Mouse (Mus musculus) megakaryocyte, embryonic 14.5 days (primary cell): ENCODE data around the gene Scn2a.

Experiments used
- FLI1 ChIP-seq: IDR thresholded peaks from 2 replicates; pipeline ENCODE4 v1.6.1; 2012; ENCODE audit warnings: low read length, inconsistent platforms, mixed read lengths
- GATA1 ChIP-seq: IDR thresholded peaks from 3 replicates; pipeline ENCODE4 v1.6.1; 2012; ENCODE audit warnings: mixed read lengths, low read length, inconsistent platforms, borderline replicate concordance

GRCm38 (mm10) chr2:65793593-65793992 is 173.0 kb downstream of the Scn2a start:
- TF ChIP-seq GATA1 (no peak), FLI1 (no peak)
